Mouse (Mus musculus) lung, postnatal 0 days (tissue): ENCODE measurements at regions not wholly inside any gene's neighbourhood (a gene's known extent, or its start where the extent isn't known, plus 50 kb on each side); places are given as distances from the start of the nearest gene placed in this dataset.

Experiments
- CTCF ChIP-seq: IDR thresholded peaks from 2 replicates; pipeline ENCODE4 v1.5.1; 2016; ENCODE audit warnings: antibody characterized with exemption, mild to moderate bottlenecking
- EP300 ChIP-seq: IDR thresholded peaks from 2 replicates; pipeline ENCODE4 v1.6.1; 2016; ENCODE audit warnings: antibody characterized with exemption, mild to moderate bottlenecking, control low read depth

GRCm38 (mm10) chr2:171985813-171986572, 57.3 kb downstream of the Cbln4 start:
- TF ChIP-seq CTCF = no peak
- no peak for TF ChIP-seq EP300
